Comparison of ENCODE assay signal across 8 mouse cellular contexts in the genomic region with DNA sequence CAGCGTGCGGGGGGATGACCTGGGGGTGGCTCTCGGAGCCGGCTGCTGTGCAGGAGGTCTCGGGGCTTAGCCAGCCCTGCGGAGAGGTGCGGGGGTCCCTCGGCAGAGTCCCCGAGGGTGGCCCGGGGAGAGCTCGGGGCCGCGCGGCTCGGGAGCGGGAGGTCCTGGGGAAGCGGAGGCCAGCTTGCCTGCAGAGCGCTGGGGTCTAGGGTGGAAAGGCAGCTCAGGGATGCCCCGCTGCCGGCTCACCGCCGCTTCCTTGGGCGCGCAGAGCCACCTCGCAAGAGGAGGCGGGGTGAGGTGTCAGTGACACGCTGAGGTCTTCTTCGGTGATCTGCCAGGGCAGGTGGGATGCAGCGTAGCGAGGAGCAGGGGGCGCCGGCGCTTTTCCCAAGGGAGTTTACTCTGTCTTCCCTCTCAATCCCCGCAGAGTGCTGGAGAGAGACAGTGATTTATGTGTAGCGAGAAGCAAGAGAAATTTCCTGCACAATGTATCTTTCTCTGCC. TPM values are rescaled to one million over a fixed set of nuclear protein-coding genes. Genes with fewer than 3 reads are reported as not detected.
DNase-seq lines count a peak whose midpoint lies in the region; ATAC-seq and TF ChIP-seq lines count a peak whose summit lies in the region.

No protein-coding gene starts in this region.

- H3K4me3 ChIP-seq in lung, embryonic 15.5 days: peak overlapping the region; percentile 77
- H3K4me3 ChIP-seq in forebrain, embryonic 10.5 days: peak overlapping the region; percentile 97
- H3K4me3 ChIP-seq in intestine, embryonic 14.5 days (ENCODE audit: low read depth, low read length): peak overlapping the region; percentile 89
- H3K4me3 ChIP-seq in liver, embryonic 14.5 days (ENCODE audit: insufficient read depth in 1 of 2, low read depth in 2 of 2, low read length in 2 of 2): peak overlapping the region; percentile 52 to 66
- peak overlapping the region; percentile 93 for H3K4me3 ChIP-seq in olfactory bulb, adult 2 months (ENCODE audit: insufficient read depth, low read depth, low read length)

- peaks cover 19% of the 10 kb centered on the region for H3K4me1 ChIP-seq in lung, embryonic 15.5 days
- peaks cover 61% of the 10 kb centered on the region for H3K4me1 ChIP-seq in forebrain, embryonic 10.5 days
- peaks cover 28% of the 10 kb centered on the region for H3K4me1 ChIP-seq in intestine, embryonic 14.5 days (replicated peaks; ENCODE audit: control insufficient read depth, insufficient read depth, low read length)
- no peaks in the 10 kb centered on the region for H3K4me1 ChIP-seq in liver, embryonic 14.5 days (replicated peaks; ENCODE audit: control insufficient read depth in 2 of 2, insufficient read depth in 2 of 2, low read length in 1 of 2)
- 0 out of 2 replicates have a peak, but pooled peaks cover 2% of the 10 kb centered on the region for H3K4me1 ChIP-seq in olfactory bulb, adult 2 months (ENCODE audit: control insufficient read depth, insufficient read depth, low read length)

- peak; percentile 66 for ATAC-seq in lung, embryonic 15.5 days (ENCODE audit: borderline replicate concordance, extremely low read depth, low FRiP score, low TSS enrichment)
- ATAC-seq in intestine, embryonic 14.5 days (replicated peaks; ENCODE audit: low FRiP score, low TSS enrichment, low read depth): no peak; the same call in 1 of the 2 replicates
- no peak for ATAC-seq in liver, embryonic 14.5 days (ENCODE audit: insufficient read depth)
- no peak for ATAC-seq in monocyte, adult 5-6 weeks (replicated peaks; ENCODE audit: insufficient number of reproducible peaks, low FRiP score, low TSS enrichment, poor library complexity, severe bottlenecking)

- H3K27me3 ChIP-seq in lung, embryonic 15.5 days: peaks cover 35% of the 10 kb centered on the region
- H3K27me3 ChIP-seq in forebrain, embryonic 10.5 days (ENCODE audit: poor library complexity, severe bottlenecking): peaks cover 48% of the 10 kb centered on the region
- H3K27me3 ChIP-seq in intestine, embryonic 14.5 days (replicated peaks; ENCODE audit: control insufficient read depth, insufficient read depth, low read length): no peaks in the 10 kb centered on the region
- peaks cover 28% of the 10 kb centered on the region for H3K27me3 ChIP-seq in liver, embryonic 14.5 days (ENCODE audit: control insufficient read depth, insufficient read depth, low read length)

- H3K27ac ChIP-seq in lung, embryonic 15.5 days: peak overlapping the region; percentile 88
- H3K27ac ChIP-seq in forebrain, embryonic 10.5 days: peak overlapping the region; percentile 99
- H3K27ac ChIP-seq in intestine, embryonic 14.5 days (ENCODE audit: low read depth): peak overlapping the region; percentile 92
- H3K27ac ChIP-seq in liver, embryonic 14.5 days: no peak overlapping the region
- peak overlapping the region; percentile 76 for H3K27ac ChIP-seq in olfactory bulb, adult 2 months (ENCODE audit: insufficient read depth, low read depth, low read length)

- DNase-seq in lung, postnatal 14 days: no peak
- peak; percentile 85 for DNase-seq in ZHBTc4 (ENCODE audit: low read depth, low spot score)
- no peak for DNase-seq in forebrain, embryonic 10.5 days (ENCODE audit: extremely low spot score, low spot score)
- peak; percentile 91 for DNase-seq in intestine, embryonic 14.5 days (ENCODE audit: low spot score)
- DNase-seq in liver, embryonic 14.5 days (ENCODE audit: low read depth in 3 of 3, low spot score in 3 of 3): peak in 1 of 3 experiments; percentile 3

- WGBS in lung, embryonic 15.5 days: 2% methylated on average over 35 of the region's 35 CpGs
- 0% methylated on average over 35 of the region's 35 CpGs for WGBS in forebrain, embryonic 10.5 days
- 0% methylated on average over 35 of the region's 35 CpGs for WGBS in intestine, embryonic 14.5 days
- under 1% methylated on average over 35 of the region's 35 CpGs for WGBS in liver, embryonic 14.5 days (ENCODE audit: insufficient replicate concordance)
- WGBS in olfactory bulb, adult 2 months: under 1% methylated on average over 35 of the region's 35 CpGs

- no peak for TF ChIP-seq EP300 in liver, embryonic 14.5 days (IDR thresholded peaks at IDR 0.05; ENCODE audit: low read depth)

- no peak for TF ChIP-seq CTCF in liver, embryonic 14.5 days (IDR thresholded peaks at IDR 0.05; ENCODE audit: low read depth)
- TF ChIP-seq CTCF in olfactory bulb, adult 2 months (IDR thresholded peaks at IDR 0.05; ENCODE audit: insufficient read depth, low read depth, low read length): no peak

- H3K4me2 ChIP-seq in lung, embryonic 15.5 days: peak overlapping the region; percentile 78
- peak overlapping the region; percentile 65 for H3K4me2 ChIP-seq in intestine, embryonic 14.5 days (ENCODE audit: low read length)
- peak overlapping the region; percentile 79 for H3K4me2 ChIP-seq in liver, embryonic 14.5 days (ENCODE audit: low read depth)

- TF ChIP-seq POLR2A in olfactory bulb, adult 2 months (IDR thresholded peaks at IDR 0.05; ENCODE audit: insufficient read depth, low read depth, low read length): no peak; the same call in 1 of the 2 replicates

- H3K9ac ChIP-seq in lung, embryonic 15.5 days: peak overlapping the region; percentile 75
- H3K9ac ChIP-seq in intestine, embryonic 14.5 days (ENCODE audit: low read length): peak overlapping the region; percentile 87
- H3K9ac ChIP-seq in liver, embryonic 14.5 days (replicated peaks): peak overlapping the region; percentile 53

- H3K36me3 ChIP-seq in lung, embryonic 15.5 days: no peaks in the 10 kb centered on the region
- no peaks in the 10 kb centered on the region for H3K36me3 ChIP-seq in forebrain, embryonic 10.5 days (replicated peaks)
- no peaks in the 10 kb centered on the region for H3K36me3 ChIP-seq in intestine, embryonic 14.5 days (ENCODE audit: control insufficient read depth, insufficient read depth, low read length)
- no peaks in the 10 kb centered on the region for H3K36me3 ChIP-seq in liver, embryonic 14.5 days (replicated peaks; ENCODE audit: control insufficient read depth, insufficient read depth, low read depth)

- H3K9me3 ChIP-seq in lung, embryonic 15.5 days: no peaks in the 10 kb centered on the region
- H3K9me3 ChIP-seq in forebrain, embryonic 10.5 days: no peaks in the 10 kb centered on the region
- no peaks in the 10 kb centered on the region for H3K9me3 ChIP-seq in intestine, embryonic 14.5 days (ENCODE audit: control insufficient read depth, low read length)
- no peaks in the 10 kb centered on the region for H3K9me3 ChIP-seq in liver, embryonic 14.5 days (ENCODE audit: control insufficient read depth, low read length)

RNA-seq across cellular contexts. Expression of a gene that starts 0.9 kb away (rescaled TPM):
- 3.9 and 4.7 TPM in 2 replicates for polyA plus RNA-seq in lung, embryonic 15.5 days (2015; fragmentation: Nextera tagmentation; extraction: Ambion mirVana)
- 13.4 and 16.2 TPM in 2 replicates for polyA plus RNA-seq in forebrain, embryonic 10.5 days (2016; fragmentation: Nextera tagmentation; extraction: Ambion mirVana)
- polyA plus RNA-seq in intestine, embryonic 14.5 days (2014; fragmentation: Nextera tagmentation; extraction: Ambion mirVana): 9.3 and 11.5 TPM in 2 replicates
- 0.52 TPM in 2 replicates for polyA plus RNA-seq in liver, embryonic 14.5 days (2012; rRNA removed)
- 0.21 and 0.36 TPM in 2 replicates for polyA plus RNA-seq in liver, embryonic 14.5 days (2014; fragmentation: Nextera tagmentation; extraction: Ambion mirVana)
- not detected in 2 replicates for polyA plus RNA-seq in olfactory bulb, adult 2 months (2012; ENCODE audit: insufficient read depth, insufficient read length, low replicate concordance, missing spikeins)
- total RNA-seq in monocyte, adult 5-6 weeks (2017): 0.19 to 0.68 TPM in 2 of 3 replicates, not detected in the other

Comparison
In these comparisons a context has a peak if more than half of its experiments do, and no peak if none do; other contexts are left out.
1. DNase-seq: peak in ZHBTc4 (single experiment) and intestine, embryonic 14.5 days (single experiment); none in lung, postnatal 14 days (single experiment) and forebrain, embryonic 10.5 days (single experiment).
2. Peak in every context shown above with its lines, with median percentiles within 50 percentile points of each other: H3K4me2 ChIP-seq, H3K4me3 ChIP-seq and H3K9ac ChIP-seq.